Mouse (Mus musculus) MEL (cell line): Measurements from ENCODE around the gene Cnot11.

Source experiments
- CTCF ChIP-seq, 3 experiments: IDR thresholded peaks in 2 of 3; conservative IDR thresholded peaks in 1 of 3; 2 replicates each; pipeline ENCODE4 v1.5.1; 2011 to 2012; ENCODE audit warnings: low read length in 3 of 3, low read depth in 2 of 3, mild to moderate bottlenecking in 2 of 3, improper control_type of control experiment in 1 of 3, inconsistent platforms in 1 of 3, mixed read lengths in 1 of 3, moderate library complexity in 1 of 3; ENCODE audit not compliant: control insufficient read depth in 1 of 3, insufficient read depth in 1 of 3, poor library complexity in 1 of 3, severe bottlenecking in 1 of 3
- ELF1 ChIP-seq: IDR thresholded peaks from 2 replicates; pipeline ENCODE4 v1.6.1; 2014; ENCODE audit warnings: low read depth, mild to moderate bottlenecking, inconsistent platforms, low read length, improper control_type of control experiment, moderate library complexity
- MXI1 ChIP-seq: IDR thresholded peaks from 2 replicates; pipeline ENCODE4 v1.6.1; 2011; ENCODE audit warnings: mild to moderate bottlenecking, low read depth, low read length, improper control_type of control experiment
- NRF1 ChIP-seq: IDR thresholded peaks from 2 replicates; pipeline ENCODE4 v1.6.1; 2014; ENCODE audit warnings: low read depth, mild to moderate bottlenecking, inconsistent platforms, low read length, improper control_type of control experiment, moderate library complexity; ENCODE audit not compliant: poor library complexity, insufficient read depth, severe bottlenecking
- POLR2A ChIP-seq, 2 experiments: IDR thresholded peaks; 2 replicates each; pipeline ENCODE4 v1.6.1; 2011 to 2012; ENCODE audit warnings: low read length in 2 of 2, mild to moderate bottlenecking in 2 of 2, control low read depth in 1 of 2, improper control_type of control experiment in 1 of 2, low read depth in 1 of 2, moderate library complexity in 1 of 2; ENCODE audit not compliant: control insufficient read depth in 1 of 2, insufficient read depth in 1 of 2, poor library complexity in 1 of 2
- POLR2AphosphoS5 ChIP-seq: IDR thresholded peaks from 2 replicates; pipeline ENCODE4 v1.6.1; 2012; ENCODE audit warnings: low read depth, borderline replicate concordance, mild to moderate bottlenecking, inconsistent platforms, low read length, moderate library complexity, mixed read lengths
- TAL1 ChIP-seq: IDR thresholded peaks from 2 replicates; pipeline ENCODE4 v1.6.1; 2012; ENCODE audit warnings: mild to moderate bottlenecking, inconsistent platforms, low read length, moderate library complexity, mixed read lengths
- ZKSCAN1 ChIP-seq: IDR thresholded peaks from 2 replicates; pipeline ENCODE4 v1.6.1; 2012; ENCODE audit warnings: low read depth, mild to moderate bottlenecking, inconsistent platforms, low read length, improper control_type of control experiment, moderate library complexity

- no peak for TF ChIP-seq CTCF (IDR thresholded peaks at IDR 0.05 in 2 of 3, conservative IDR thresholded peaks at IDR 0.05 in 1 of 3; ENCODE audit: control insufficient read depth in 1 of 3, insufficient read depth in 1 of 3, low read depth in 2 of 3, low read length in 3 of 3, poor library complexity in 1 of 3, severe bottlenecking in 1 of 3)
- TF ChIP-seq POLR2AphosphoS5: no peak
- TF ChIP-seq POLR2A (IDR thresholded peaks at IDR 0.05; ENCODE audit: control insufficient read depth in 1 of 2, insufficient read depth in 1 of 2, low read depth in 1 of 2, low read length in 2 of 2, poor library complexity in 1 of 2): no peak
- no peak for TF ChIP-seq NRF1
- TF ChIP-seq ELF1: no peak
- no peak for TF ChIP-seq MXI1
- TF ChIP-seq TAL1: no peak
- TF ChIP-seq ZKSCAN1: no peak
These were observed 27.1 kb downstream of the Cnot11 start for GRCm38 (mm10) chr1:39561920-39562319.
